Mouse (Mus musculus): Measurements from ENCODE around the gene Ptcd1.
"Not testable (repeated sequence)": the region's sequence is repeated elsewhere in the genome, so short reads cannot be mapped to it uniquely, and the experiment has no call there.

The Ptcd1 gene

GRCm38 (mm10) chr5:145164710-145165109 lies 2.2 kb downstream of the Ptcd1 start:
- no peak for DNase-seq (ENCODE audit: low spot score)

- no peak for DNase-seq (ENCODE audit: low spot score)
These were observed 5.5 kb downstream of the Ptcd1 start for GRCm38 (mm10) chr5:145161361-145161760.

- no peak for DNase-seq (ENCODE audit: low spot score)
These were observed 14.2 kb downstream of the Ptcd1 start for GRCm38 (mm10) chr5:145152690-145153089.

GRCm38 (mm10) chr5:145149294-145149693 lies 17.6 kb downstream of the Ptcd1 start:
- DNase-seq (ENCODE audit: low spot score): no peak

GRCm38 (mm10) chr5:145147748-145148147 lies 19.2 kb downstream of the Ptcd1 start:
- DNase-seq (ENCODE audit: low spot score): no peak

GRCm38 (mm10) chr5:145140611-145141010 lies 26.3 kb downstream of the Ptcd1 start:
- DNase-seq (ENCODE audit: low spot score): no peak

- peak; percentile 97 for DNase-seq (ENCODE audit: low spot score)
These were observed 27.1 kb downstream of the Ptcd1 start, which contains the start of the genes Pdap1 and Bud31 for GRCm38 (mm10) chr5:145139571-145140519. Gene Pdap1 (minus strand): TSS chr5:145140238. Gene Bud31 (plus strand): TSS chr5:145140362.

- no peak for DNase-seq (ENCODE audit: low spot score)
These were observed 28.1 kb downstream of the Ptcd1 start for GRCm38 (mm10) chr5:145138836-145139235.

GRCm38 (mm10) chr5:145133275-145133674 lies 33.6 kb downstream of the Ptcd1 start:
- DNase-seq (ENCODE audit: low spot score): not testable (repeated sequence)

GRCm38 (mm10) chr5:145130995-145131394 lies 35.9 kb downstream of the Ptcd1 start:
- no peak for DNase-seq (ENCODE audit: low spot score)

GRCm38 (mm10) chr5:145130191-145130590 lies 36.7 kb downstream of the Ptcd1 start:
- peak; percentile 65 for DNase-seq (ENCODE audit: low spot score)

GRCm38 (mm10) chr5:145129773-145130172 lies 37.1 kb downstream of the Ptcd1 start:
- DNase-seq (ENCODE audit: low spot score): not testable (repeated sequence)

- DNase-seq (ENCODE audit: low spot score): peak; percentile 70
These were observed 37.8 kb downstream of the Ptcd1 start for GRCm38 (mm10) chr5:145129124-145129523.

GRCm38 (mm10) chr5:145126580-145126979 lies 40.3 kb downstream of the Ptcd1 start:
- DNase-seq (ENCODE audit: low spot score): no peak

GRCm38 (mm10) chr5:145123396-145123795 lies 43.5 kb downstream of the Ptcd1 start:
- no peak for DNase-seq (ENCODE audit: low spot score)

- DNase-seq (ENCODE audit: low spot score): no peak
These were observed 46.0 kb downstream of the Ptcd1 start for GRCm38 (mm10) chr5:145120921-145121320.

GRCm38 (mm10) chr5:145119385-145119784 lies 47.5 kb downstream of the Ptcd1 start:
- no peak for DNase-seq (ENCODE audit: low spot score)

- DNase-seq (ENCODE audit: low spot score): no peak
These were observed 48.4 kb downstream of the Ptcd1 start for GRCm38 (mm10) chr5:145118461-145118860.

GRCm38 (mm10) chr5:145118005-145118404 lies 48.9 kb downstream of the Ptcd1 start:
- no peak for DNase-seq (ENCODE audit: low spot score)

- DNase-seq (ENCODE audit: low spot score): peak; percentile 90
These were observed 50.0 kb downstream of the Ptcd1 start for GRCm38 (mm10) chr5:145116916-145117315.

- no peak for DNase-seq (ENCODE audit: low spot score)
These were observed 50.6 kb downstream of the Ptcd1 start for GRCm38 (mm10) chr5:145116316-145116715.

- no peak for DNase-seq (ENCODE audit: low spot score)
These were observed 51.2 kb downstream of the Ptcd1 start for GRCm38 (mm10) chr5:145115736-145116135.

Data from testis, postnatal 10 days (tissue).